Mouse (Mus musculus): Measurements from ENCODE around the gene Unc119. TPM values are rescaled to one million over a fixed set of nuclear protein-coding genes. Genes with fewer than 3 reads are reported as not detected.

Unc119 gene
- polyA plus RNA-seq, 1 experiment from 2014 or later = 62.8 TPM

DNA sequence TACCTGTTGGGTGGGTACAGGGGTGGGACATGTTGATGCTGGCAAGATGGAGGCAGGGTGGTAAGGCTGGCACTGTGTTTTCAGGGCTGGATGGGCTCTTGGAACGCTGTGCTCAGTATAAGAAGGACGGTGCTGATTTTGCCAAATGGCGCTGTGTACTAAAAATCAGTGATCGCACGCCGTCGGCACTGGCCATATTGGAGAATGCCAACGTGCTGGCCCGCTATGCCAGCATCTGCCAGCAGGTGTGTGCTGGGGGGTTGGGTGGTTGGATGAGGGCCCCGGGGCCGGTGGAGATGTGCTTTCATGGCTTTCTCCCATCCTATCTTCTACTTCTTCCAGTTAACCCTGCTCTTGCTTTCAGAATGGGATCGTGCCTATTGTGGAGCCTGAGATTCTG, 18.3 kb upstream of the Unc119 start:
- Histone ChIP-seq H3K4me3 (no peak overlapping the region), H3K27ac (no peak overlapping the region), H3K36me3 (replicated peaks) (peaks cover 63% of the 10 kb centered on the region), H3K4me1 (peaks cover 33% of the 10 kb centered on the region), H3K9me3 (no peaks in the 10 kb centered on the region), H3K27me3 (ENCODE audit: poor library complexity, severe bottlenecking) (no peaks in the 10 kb centered on the region)
- DNase-seq (ENCODE audit: extremely low spot score, low spot score) = no peak
- 94% methylated on average over 12 of the region's 12 CpGs for WGBS

DNA sequence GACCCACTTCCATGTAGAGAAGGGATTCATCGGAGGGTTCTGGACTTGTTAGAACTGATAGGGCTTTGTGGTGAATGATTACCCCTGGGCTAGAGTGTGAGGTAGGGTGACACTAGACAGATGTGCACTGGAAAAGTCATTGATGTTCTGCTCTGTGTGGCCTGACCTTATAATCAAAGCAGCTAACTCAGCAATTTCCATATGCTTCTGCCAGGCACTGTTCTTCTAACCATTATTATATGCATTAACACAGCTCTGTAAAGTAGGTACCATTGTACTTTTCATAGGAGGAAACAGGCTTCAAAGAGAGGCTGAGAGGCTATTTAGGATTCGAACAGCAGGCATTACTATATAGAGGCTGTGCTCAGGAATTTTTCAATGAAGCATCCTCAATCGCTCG, 16.1 kb upstream of the Unc119 start:
- 93% methylated on average over 4 of the region's 4 CpGs for WGBS
- DNase-seq (ENCODE audit: extremely low spot score, low spot score) = no peak
- no peaks in the 10 kb centered on the region for H3K27me3 ChIP-seq (ENCODE audit: poor library complexity, severe bottlenecking)
- no peak overlapping the region for H3K4me3 ChIP-seq
- H3K9me3 ChIP-seq = no peaks in the 10 kb centered on the region
- H3K36me3 ChIP-seq (replicated peaks) = peaks cover 55% of the 10 kb centered on the region
- H3K4me1 ChIP-seq = peaks cover 28% of the 10 kb centered on the region
- no peak overlapping the region for H3K27ac ChIP-seq

GRCm38 (mm10) chr11:78327634-78328511, 15.4 kb upstream of the Unc119 start, which contains the start of gene Pigs:
TSS of gene Pigs (plus strand) at chr11:78328415.
- H3K27me3 ChIP-seq (ENCODE audit: poor library complexity, severe bottlenecking) = no peaks in the 10 kb centered on the region
- peak within 1 kb of the TSS; percentile 88 for H3K27ac ChIP-seq
- no peaks in the 10 kb centered on the region; the same call in 1 of the 2 replicates for H3K9me3 ChIP-seq
- peak within 1 kb of the TSS; percentile 81 for H3K4me3 ChIP-seq
- peaks cover 55% of the 10 kb centered on the region for H3K36me3 ChIP-seq (replicated peaks)
- peak; percentile 96 for DNase-seq (ENCODE audit: extremely low spot score, low spot score)
- H3K4me1 ChIP-seq = peaks cover 21% of the 10 kb centered on the region
- WGBS = 15% methylated on average over 37 of the region's 37 CpGs

DNA sequence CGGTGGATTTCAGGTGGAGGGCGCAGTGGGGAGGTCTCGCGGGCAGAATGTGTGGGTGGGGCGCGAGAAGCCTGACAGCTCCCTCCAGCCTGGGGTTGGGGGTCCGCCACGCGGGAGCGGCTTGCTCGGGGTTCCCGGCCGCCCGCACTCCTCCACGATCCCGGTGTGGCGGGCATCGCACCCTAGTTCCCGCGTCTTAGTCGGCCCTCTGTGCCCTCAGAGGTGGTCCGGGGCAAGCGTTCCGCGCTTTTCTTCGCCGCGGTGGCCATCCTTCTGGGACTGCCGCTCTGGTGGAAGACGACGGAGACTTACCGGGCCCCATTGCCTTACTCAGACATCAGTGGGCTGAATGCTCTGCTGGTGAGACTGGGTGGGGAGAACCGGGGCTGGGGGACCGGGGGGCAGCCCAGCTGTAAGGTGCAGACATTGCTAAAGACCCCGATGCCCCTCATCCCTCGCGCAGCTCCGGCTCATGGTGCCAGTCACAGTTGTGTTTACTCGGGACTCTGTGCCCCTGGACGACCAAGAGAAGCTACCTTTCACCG, 14.7 kb upstream of the Unc119 start:
- no peaks in the 10 kb centered on the region; the same call in 1 of the 2 replicates for H3K9me3 ChIP-seq
- H3K4me3 ChIP-seq = peak overlapping the region; percentile 81
- peaks cover 14% of the 10 kb centered on the region for H3K4me1 ChIP-seq
- DNase-seq (ENCODE audit: extremely low spot score, low spot score) = no peak
- H3K27ac ChIP-seq = peak overlapping the region; percentile 88
- peaks cover 58% of the 10 kb centered on the region for H3K36me3 ChIP-seq (replicated peaks)
- no peaks in the 10 kb centered on the region for H3K27me3 ChIP-seq (ENCODE audit: poor library complexity, severe bottlenecking)
- under 1% methylated on average over 41 of the region's 41 CpGs for WGBS

DNA sequence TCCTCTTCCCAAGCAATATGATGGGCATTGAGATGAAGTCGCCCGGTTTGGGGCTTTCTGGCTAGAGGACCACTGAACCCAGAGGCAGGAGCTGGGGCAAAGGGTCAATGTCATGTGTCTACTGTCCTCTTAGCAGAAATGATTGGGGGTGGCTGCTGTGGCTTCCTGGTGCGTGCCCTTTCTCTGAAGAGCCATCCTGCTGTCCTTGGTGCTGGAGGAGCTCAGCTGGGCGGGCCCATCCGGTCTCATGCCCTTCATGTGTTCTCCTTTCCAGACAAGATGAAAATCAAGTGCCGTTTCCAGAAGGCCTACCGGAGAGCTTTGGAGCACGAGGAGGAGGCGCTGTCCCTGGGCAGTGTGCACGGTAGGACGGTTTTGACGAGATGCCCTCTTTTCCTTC, 10.6 kb upstream of the Unc119 start:
- no peak for DNase-seq (ENCODE audit: extremely low spot score, low spot score)
- H3K27me3 ChIP-seq (ENCODE audit: poor library complexity, severe bottlenecking) = no peaks in the 10 kb centered on the region
- no peak overlapping the region for H3K27ac ChIP-seq
- WGBS = 96% methylated on average over 12 of the region's 12 CpGs
- H3K4me3 ChIP-seq = no peak overlapping the region
- no peaks in the 10 kb centered on the region; the same call in 1 of the 2 replicates for H3K9me3 ChIP-seq
- H3K36me3 ChIP-seq (replicated peaks) = peaks cover 68% of the 10 kb centered on the region
- peaks cover 12% of the 10 kb centered on the region for H3K4me1 ChIP-seq

GRCm38 (mm10) chr11:78333992-78334391, 9.3 kb upstream of the Unc119 start:
- Histone ChIP-seq H3K27ac (no peak overlapping the region), H3K9me3 (no peaks in the 10 kb centered on the region; the same call in 1 of the 2 replicates), H3K27me3 (ENCODE audit: poor library complexity, severe bottlenecking) (no peaks in the 10 kb centered on the region), H3K36me3 (replicated peaks) (peaks cover 80% of the 10 kb centered on the region), H3K4me3 (no peak overlapping the region), H3K4me1 (peaks cover 8% of the 10 kb centered on the region)
- no peak for DNase-seq (ENCODE audit: extremely low spot score, low spot score)
- 92% methylated on average over 5 of the region's 5 CpGs for WGBS

- Histone ChIP-seq H3K27me3 (ENCODE audit: poor library complexity, severe bottlenecking) (no peaks in the 10 kb centered on the region), H3K4me3 (no peak overlapping the region), H3K4me1 (no peaks in the 10 kb centered on the region), H3K9me3 (no peaks in the 10 kb centered on the region; the same call in 1 of the 2 replicates), H3K27ac (no peak overlapping the region), H3K36me3 (replicated peaks) (peaks cover 97% of the 10 kb centered on the region)
- WGBS = 96% methylated on average over 8 of the region's 8 CpGs
- DNase-seq (ENCODE audit: extremely low spot score, low spot score) = no peak
Measured at GRCm38 (mm10) chr11:78337040-78337439, 6.2 kb upstream of the Unc119 start.

- WGBS = 89% methylated on average over 12 of the region's 12 CpGs
- peaks cover 56% of the 10 kb centered on the region for H3K36me3 ChIP-seq (replicated peaks)
- no peaks in the 10 kb centered on the region for H3K27me3 ChIP-seq (ENCODE audit: poor library complexity, severe bottlenecking)
- no peak for DNase-seq (ENCODE audit: extremely low spot score, low spot score)
- H3K4me3 ChIP-seq = no peak overlapping the region
- no peak overlapping the region for H3K27ac ChIP-seq
- no peaks in the 10 kb centered on the region for H3K9me3 ChIP-seq
- H3K4me1 ChIP-seq = peaks cover 41% of the 10 kb centered on the region
Measured at GRCm38 (mm10) chr11:78341702-78342101, 1.6 kb upstream of the Unc119 start.

DNA sequence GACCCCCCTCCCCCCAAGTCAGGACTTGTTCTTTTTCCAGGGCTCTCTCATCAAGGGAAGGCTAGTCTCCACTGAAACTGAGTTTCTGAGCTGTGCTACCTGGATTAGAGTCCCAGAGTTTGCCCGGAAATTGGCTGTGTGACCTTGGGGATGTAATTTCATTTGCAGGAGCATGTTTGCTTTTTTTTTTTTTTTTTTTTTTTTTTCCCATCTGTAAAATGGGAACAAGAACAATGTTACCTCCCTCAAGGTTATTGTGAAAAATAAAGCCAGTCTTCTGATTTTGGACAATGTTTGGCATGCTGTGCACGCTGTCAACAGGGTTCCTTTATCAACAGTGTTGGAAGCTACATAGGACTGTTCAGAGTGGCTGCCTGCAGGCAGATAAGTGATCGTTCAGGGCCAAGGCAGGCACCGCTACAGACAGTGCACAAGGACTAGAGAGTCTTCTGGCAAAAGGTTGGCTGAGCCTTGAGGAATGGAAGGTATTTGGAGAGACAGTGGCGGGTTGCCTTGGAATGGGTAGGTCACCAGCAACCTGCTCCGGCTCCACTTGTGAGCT, 1.1 kb downstream of the Unc119 start:
- peaks cover 53% of the 10 kb centered on the region for H3K36me3 ChIP-seq (replicated peaks)
- DNase-seq (ENCODE audit: extremely low spot score, low spot score) = no peak
- peaks cover 59% of the 10 kb centered on the region for H3K4me1 ChIP-seq
- no peaks in the 10 kb centered on the region for H3K9me3 ChIP-seq
- H3K27me3 ChIP-seq (ENCODE audit: poor library complexity, severe bottlenecking) = no peaks in the 10 kb centered on the region
- 82% methylated on average over 6 of the region's 6 CpGs for WGBS
- peak overlapping the region; percentile 97 for H3K27ac ChIP-seq
- peak overlapping the region; percentile 78 for H3K4me3 ChIP-seq

DNA sequence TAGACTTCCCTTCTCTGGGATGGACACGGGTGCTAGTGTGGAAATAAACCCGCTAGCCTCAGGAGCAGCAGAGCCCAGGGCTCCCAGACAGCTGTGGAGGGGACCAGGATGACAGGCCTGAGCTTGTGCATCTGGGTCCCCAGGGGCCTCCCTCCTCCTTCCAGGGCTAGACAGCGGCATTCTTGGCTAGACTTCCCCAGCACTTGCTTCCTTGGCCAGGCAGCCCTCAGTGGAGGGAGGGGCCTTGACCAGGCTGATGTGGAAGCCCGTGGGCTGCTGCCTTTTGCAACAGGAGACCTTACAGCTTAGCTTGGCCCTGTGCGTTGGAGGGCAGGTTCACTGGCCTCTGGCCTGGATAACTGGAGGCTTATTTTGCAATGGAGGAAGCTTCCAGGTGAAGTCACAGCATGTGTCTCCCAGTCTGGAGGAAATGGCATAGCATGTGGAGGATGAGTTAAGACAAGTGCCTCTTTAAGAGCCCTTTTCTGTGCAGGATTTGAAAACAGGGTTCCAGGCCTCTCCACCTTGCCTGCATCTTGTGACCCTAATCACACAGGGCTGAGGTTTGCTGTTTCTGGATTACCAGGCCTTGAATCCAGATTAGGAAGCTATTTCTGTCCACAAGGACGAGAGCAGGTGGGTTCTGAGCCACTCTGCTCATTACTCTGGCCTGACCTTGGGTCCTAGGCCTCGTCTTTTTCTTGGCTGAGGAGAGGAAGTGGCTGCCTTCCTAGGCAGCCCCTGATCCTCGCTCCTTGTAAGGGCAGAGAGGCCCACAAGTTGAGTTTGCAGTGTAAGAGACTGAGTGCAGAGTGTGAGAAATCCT, 1.8 kb downstream of the Unc119 start:
- H3K27ac ChIP-seq = no peak overlapping the region
- H3K27me3 ChIP-seq (ENCODE audit: poor library complexity, severe bottlenecking) = no peaks in the 10 kb centered on the region
- H3K4me1 ChIP-seq = peaks cover 59% of the 10 kb centered on the region
- 67% methylated on average over 8 of the region's 8 CpGs for WGBS
- no peak for DNase-seq (ENCODE audit: extremely low spot score, low spot score)
- H3K4me3 ChIP-seq = peak overlapping the region; percentile 78; the same call in 1 of the 2 replicates
- peaks cover 53% of the 10 kb centered on the region for H3K36me3 ChIP-seq (replicated peaks)
- no peaks in the 10 kb centered on the region for H3K9me3 ChIP-seq

GRCm38 (mm10) chr11:78345801-78346200, 2.5 kb downstream of the Unc119 start:
- Histone ChIP-seq H3K36me3 (replicated peaks) (peaks cover 47% of the 10 kb centered on the region), H3K9me3 (no peaks in the 10 kb centered on the region), H3K27me3 (ENCODE audit: poor library complexity, severe bottlenecking) (no peaks in the 10 kb centered on the region), H3K27ac (peak overlapping the region; percentile 13; the same call in 1 of the 2 replicates), H3K4me3 (no peak overlapping the region), H3K4me1 (peaks cover 59% of the 10 kb centered on the region)
- 82% methylated on average over 7 of the region's 7 CpGs for WGBS
- DNase-seq (ENCODE audit: extremely low spot score, low spot score) = no peak

DNA sequence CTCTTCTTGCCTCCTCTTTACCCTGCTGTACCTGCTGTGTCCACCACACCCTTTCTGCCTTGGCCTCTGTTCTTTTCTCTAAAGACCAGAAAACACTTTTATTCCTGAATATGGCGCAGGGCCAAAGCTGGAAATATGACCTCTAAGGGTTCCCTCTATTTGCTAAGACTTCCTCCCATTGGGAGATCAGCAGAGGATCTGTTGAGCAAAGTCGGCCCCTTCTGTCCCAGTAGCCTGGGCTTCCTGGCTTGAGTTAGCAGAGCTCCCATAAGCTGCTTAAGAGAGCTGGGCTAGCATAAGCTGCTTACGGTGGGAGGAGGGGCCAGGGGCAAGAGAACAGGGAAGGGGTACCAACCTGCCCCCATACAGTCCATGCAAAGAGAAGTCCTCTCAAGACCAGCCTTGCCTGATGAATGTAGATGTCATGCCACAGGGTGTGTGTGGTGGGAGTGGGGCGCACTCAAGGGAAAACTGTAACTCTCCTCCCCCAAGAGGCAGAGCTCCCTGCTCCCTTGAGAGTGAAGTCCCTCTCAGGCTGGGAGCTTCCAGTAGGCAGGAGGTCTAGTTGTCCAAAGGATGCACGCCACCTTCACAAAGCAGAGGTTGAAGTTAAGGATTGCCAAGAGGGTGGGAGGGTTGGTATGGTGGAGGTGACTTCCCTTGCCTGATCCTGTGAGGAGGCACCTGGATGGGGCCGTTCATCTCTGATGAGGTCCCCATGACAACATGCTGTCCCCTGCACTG, 3.2 kb downstream of the Unc119 start:
- H3K27ac ChIP-seq = no peak overlapping the region
- WGBS = 75% methylated on average over 6 of the region's 6 CpGs
- no peaks in the 10 kb centered on the region for H3K9me3 ChIP-seq
- H3K4me3 ChIP-seq = no peak overlapping the region
- H3K27me3 ChIP-seq (ENCODE audit: poor library complexity, severe bottlenecking) = no peaks in the 10 kb centered on the region
- H3K4me1 ChIP-seq = peaks cover 59% of the 10 kb centered on the region
- DNase-seq (ENCODE audit: extremely low spot score, low spot score) = no peak
- peaks cover 40% of the 10 kb centered on the region for H3K36me3 ChIP-seq (replicated peaks)

All from forebrain, embryonic 10.5 days (tissue).